Mouse (Mus musculus): ENCODE measurements around the gene Chrne.
"Not testable (repeated sequence)": the region's sequence is repeated elsewhere in the genome, so short reads cannot be mapped to it uniquely, and the experiment has no call there.

The Chrne gene

DNA sequence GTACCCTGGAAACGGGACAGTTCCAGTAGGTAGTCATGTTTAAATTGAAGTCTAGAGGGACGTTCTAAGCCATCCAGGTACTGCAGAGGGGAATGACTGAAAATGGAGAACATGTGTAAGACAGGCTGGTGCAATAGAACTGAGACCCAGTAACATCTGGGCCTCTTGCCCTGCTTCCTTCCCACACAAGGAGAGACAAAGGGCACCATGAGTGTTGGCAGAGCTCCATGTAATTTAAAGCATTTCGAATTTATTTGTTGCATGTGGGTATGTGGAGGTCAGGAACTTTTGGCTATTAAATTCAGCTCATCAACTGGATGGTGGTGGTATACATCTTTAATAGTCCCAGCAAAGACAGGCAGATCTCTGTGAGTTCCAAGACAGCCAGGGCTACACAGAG is 36.8 kb downstream of the Chrne start:
- DNase-seq, result no peak

DNA sequence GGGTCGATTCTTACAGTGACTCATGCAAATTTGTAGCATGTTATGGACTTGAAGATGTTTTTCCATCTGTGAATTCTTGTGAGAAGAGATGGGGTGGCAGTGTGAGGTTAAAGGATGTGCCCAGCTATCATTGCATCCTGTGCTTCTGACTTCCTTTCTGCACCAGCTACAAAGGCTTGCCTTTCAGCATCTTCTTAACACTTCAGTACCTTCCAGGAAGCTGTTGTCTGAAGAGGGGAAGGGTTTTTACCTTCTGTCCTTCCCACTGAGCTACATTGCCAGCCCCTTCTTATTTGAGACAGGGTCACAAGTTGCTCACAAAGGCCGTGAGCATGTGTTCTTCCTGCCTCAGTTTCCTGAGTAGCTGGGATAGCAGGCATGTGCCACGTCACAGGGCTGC is 38.1 kb downstream of the Chrne start:
- DNase-seq, result no peak

GRCm38 (mm10) chr11:70580358-70580720 is 38.7 kb downstream of the Chrne start:
- no peak for DNase-seq

DNA sequence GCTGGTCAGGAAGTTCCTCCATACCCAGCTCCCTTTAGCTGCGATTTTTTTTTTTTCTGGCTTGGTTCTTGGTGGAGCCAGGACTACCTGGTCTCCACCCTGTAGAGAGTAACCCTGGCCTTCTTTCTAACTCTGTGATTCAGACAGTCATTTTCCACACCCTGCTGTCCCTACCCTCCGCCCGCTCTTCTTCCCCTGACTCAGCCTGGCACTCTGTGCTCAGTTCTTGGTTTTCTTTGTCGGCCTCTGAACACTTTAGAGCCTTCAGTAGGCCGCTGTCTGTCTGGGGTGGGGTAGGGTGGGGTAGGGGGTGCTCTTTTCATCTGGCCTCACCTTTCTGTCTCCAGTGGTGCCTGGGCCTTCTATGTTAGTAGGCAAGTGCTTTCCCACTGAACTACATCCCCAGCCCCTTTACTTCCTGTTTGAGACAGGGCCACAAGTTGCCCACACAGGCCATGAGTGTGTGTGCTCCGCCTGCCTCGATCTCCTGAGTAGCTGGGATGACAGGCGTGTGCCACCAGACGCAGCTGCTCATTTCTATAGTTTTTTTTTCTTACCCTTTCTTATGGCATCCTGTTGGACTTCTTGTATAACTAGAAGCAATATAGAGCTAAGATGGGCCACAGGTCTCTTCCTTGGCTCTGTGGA is 39.2 kb downstream of the Chrne start:
- no peak for DNase-seq

GRCm38 (mm10) chr11:70578962-70579361 is 40.1 kb downstream of the Chrne start:
- DNase-seq, result no peak

GRCm38 (mm10) chr11:70577201-70577600 is 41.8 kb downstream of the Chrne start:
- peak; percentile 34 to 60 for DNase-seq

DNA sequence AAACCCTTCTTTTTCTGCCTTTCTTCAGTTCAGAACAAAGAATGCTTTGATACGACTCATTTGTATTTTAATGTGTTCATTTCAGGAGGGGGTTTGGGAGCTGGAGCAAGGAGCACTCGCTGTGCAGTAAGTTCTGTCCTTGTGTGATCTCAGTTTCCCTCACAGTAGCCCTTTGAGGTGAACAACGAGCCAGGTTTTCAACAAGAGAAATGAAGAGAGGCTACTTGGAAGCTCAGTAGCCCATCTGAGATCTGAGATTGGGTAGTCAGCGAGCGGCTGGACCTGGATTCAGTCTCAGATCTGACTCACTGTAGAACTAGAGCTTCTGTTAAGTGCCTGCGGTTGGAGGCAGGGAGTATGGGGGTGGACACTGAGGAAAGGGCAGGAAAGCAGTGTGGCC is 45.1 kb downstream of the Chrne start:
- DNase-seq, result no peak

DNA sequence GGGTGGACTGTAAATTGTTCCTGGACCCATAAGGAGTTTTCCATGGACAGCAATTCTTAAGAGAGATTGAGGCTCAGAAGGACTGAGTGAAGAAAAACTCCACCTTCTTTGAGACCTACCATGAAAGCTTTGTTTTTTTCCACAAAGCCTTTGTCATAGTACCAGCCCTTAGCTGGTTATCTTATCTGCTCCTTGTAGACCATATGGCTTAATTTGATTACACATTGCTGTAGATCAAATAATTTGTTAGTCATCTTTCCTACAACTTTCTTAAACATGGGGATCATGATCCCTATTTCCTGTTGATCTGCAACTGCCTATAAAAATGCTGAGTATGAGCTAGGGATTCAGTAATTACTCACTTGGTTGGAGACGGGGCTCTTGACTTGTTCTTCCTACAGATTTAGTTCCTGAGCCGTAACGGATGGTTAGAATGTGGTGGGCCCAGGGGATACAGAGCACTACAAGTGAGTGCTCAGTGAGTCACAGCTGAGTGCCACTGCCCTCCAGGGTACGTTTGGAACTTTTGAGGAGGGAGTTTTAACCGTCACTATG is 46.6 kb downstream of the Chrne start:
- DNase-seq, result no peak

GRCm38 (mm10) chr11:70571641-70572040 is 47.4 kb downstream of the Chrne start:
- DNase-seq, result no peak

DNA sequence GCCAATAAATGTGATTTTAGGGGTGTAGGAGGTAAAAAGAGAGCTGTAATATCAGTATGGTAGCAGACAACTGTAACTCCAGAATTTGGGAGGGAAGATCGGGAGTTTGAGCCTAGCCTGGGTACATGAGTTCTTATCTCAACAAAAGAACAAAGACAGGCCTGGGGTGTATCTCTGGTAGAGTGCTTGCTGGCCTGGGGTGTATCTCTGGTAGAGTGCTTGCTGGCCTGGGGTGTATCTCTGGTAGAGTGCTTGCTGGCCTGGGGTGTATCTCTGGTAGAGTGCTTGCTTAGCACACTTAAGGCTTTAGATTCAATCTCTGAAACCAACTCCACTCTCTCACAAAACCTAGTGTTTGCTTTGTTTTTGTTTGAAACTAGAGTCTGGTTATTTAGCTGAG is 48.4 kb downstream of the Chrne start:
- DNase-seq, result not testable (repeated sequence)

DNA sequence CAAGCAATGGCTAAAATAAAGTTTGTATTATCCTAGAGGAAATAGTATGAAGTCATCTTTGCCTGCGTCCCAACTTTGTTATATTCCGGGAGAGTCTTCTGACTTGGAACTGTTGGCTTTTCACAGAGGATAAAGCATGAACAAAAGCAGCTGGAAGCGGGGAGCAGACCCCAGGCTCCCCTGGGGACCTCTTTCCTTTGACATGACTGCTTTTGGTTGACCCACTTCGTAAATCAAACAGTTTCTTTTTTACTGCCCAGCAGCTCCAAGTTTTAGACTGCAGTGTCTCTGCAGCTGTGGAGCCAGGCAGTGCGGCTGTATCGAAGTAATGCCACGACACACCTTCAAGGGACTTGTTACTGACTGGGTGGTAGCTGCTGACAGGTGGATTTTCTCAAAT is 52.4 kb downstream of the Chrne start:
- DNase-seq, result no peak
